Mouse (Mus musculus) hindbrain, embryonic 11.5 days (tissue): ENCODE measurements around the gene Plekhd1. TPM values are rescaled to one million over a fixed set of nuclear protein-coding genes. Genes with fewer than 3 reads are reported as not detected.
A peak's percentile ranks its signal among the peaks of the same experiment; 100 is the strongest.

Source experiments
- ATAC-seq: fragments of 200-750 bp; cut with Nextera tagmentation; 2 replicates; pipeline ENCODE4 v1.8.0; 2017; ENCODE audit warnings: mild to moderate bottlenecking, moderate TSS enrichment, moderate library complexity; ENCODE audit not compliant: low FRiP score
- DNase-seq: peaks from one replicate; pipeline ENCODE4 v3.0.0-alpha.2; 2015; ENCODE audit warnings: low spot score
- H3K27ac ChIP-seq: fragments of 300-500 bp; sonication (generic); 2 replicates; pipeline ENCODE4 v1.5.1; 2014; ENCODE audit warnings: mild to moderate bottlenecking, low read depth, low read length
- H3K27me3 ChIP-seq: fragments of 300-500 bp; sonication (generic); 2 replicates; pipeline ENCODE4 v1.6.1; 2014; ENCODE audit warnings: mild to moderate bottlenecking, low read length, moderate library complexity, mixed read lengths; ENCODE audit not compliant: control insufficient read depth, insufficient read depth
- H3K36me3 ChIP-seq: fragments of 300-500 bp; sonication (generic); 2 replicates; pipeline ENCODE4 v1.6.1; 2014; ENCODE audit warnings: mild to moderate bottlenecking, low read length, moderate library complexity, mixed read lengths; ENCODE audit not compliant: control insufficient read depth, insufficient read depth
- H3K4me1 ChIP-seq: fragments of 300-500 bp; sonication (generic); replicated peaks from 2 replicates; pipeline ENCODE4 v1.6.1; 2014; ENCODE audit warnings: low read length, mixed read lengths; ENCODE audit not compliant: control insufficient read depth, insufficient read depth
- H3K4me2 ChIP-seq: fragments of 300-500 bp; sonication (generic); replicated peaks from 2 replicates; pipeline ENCODE4 v1.6.1; 2014; ENCODE audit warnings: mild to moderate bottlenecking, low read depth, low read length
- H3K4me3 ChIP-seq: fragments of 300-500 bp; sonication (generic); 2 replicates; pipeline ENCODE4 v1.5.1; 2014; ENCODE audit warnings: low read depth, low read length
- H3K9ac ChIP-seq: fragments of 300-500 bp; sonication (generic); 2 replicates; pipeline ENCODE4 v1.6.1; 2014; ENCODE audit warnings: low read depth, low read length
- H3K9me3 ChIP-seq: fragments of 300-500 bp; sonication (generic); 2 replicates; pipeline ENCODE4 v1.6.1; 2016; ENCODE audit warnings: low read length; ENCODE audit not compliant: control insufficient read depth
- whole genome bisulfite sequencing: fragments of 180-500 bp; shearing (Covaris S2); extraction: QIAGEN DNeasy Blood & Tissue Kit; methylation state at CpG from one replicate; pipeline ENCODE4 v1.1.7; 2014; 5-methylcytosine and 5-hydroxymethylcytosine counted together
- polyA plus RNA-seq: library from polyadenylated mRNA; unstranded; fragments of >200 nt; fragmentation: Nextera tagmentation; extraction: Ambion mirVana; gene quantifications from 2 replicates; pipeline ENCODE4 v1.2.1, GENCODE M21; 2014

The Plekhd1 gene
- 1.1 and 1.2 TPM in 2 replicates for polyA plus RNA-seq

GRCm38 (mm10) chr12:80692269-80692972, at the start of gene Plekhd1:
Gene Plekhd1, plus strand, starts transcription at chr12:80692591.
- 0 out of 2 replicates have a peak, but pooled peaks have one; percentile 30 for ATAC-seq
- H3K4me1 ChIP-seq = no peaks in the 10 kb centered on the region
- no peak within 1 kb of the TSS for H3K27ac ChIP-seq
- H3K4me2 ChIP-seq = peak within 1 kb of the TSS; percentile 46
- no peak within 1 kb of the TSS for H3K9ac ChIP-seq
- peak; percentile 62 for DNase-seq
- H3K27me3 ChIP-seq = peaks cover 31% of the 10 kb centered on the region
- under 1% methylated on average over 51 of the region's 52 CpGs for WGBS
- H3K36me3 ChIP-seq = no peaks in the 10 kb centered on the region
- H3K4me3 ChIP-seq = peak within 1 kb of the TSS; percentile 36
- no peaks in the 10 kb centered on the region for H3K9me3 ChIP-seq

DNA sequence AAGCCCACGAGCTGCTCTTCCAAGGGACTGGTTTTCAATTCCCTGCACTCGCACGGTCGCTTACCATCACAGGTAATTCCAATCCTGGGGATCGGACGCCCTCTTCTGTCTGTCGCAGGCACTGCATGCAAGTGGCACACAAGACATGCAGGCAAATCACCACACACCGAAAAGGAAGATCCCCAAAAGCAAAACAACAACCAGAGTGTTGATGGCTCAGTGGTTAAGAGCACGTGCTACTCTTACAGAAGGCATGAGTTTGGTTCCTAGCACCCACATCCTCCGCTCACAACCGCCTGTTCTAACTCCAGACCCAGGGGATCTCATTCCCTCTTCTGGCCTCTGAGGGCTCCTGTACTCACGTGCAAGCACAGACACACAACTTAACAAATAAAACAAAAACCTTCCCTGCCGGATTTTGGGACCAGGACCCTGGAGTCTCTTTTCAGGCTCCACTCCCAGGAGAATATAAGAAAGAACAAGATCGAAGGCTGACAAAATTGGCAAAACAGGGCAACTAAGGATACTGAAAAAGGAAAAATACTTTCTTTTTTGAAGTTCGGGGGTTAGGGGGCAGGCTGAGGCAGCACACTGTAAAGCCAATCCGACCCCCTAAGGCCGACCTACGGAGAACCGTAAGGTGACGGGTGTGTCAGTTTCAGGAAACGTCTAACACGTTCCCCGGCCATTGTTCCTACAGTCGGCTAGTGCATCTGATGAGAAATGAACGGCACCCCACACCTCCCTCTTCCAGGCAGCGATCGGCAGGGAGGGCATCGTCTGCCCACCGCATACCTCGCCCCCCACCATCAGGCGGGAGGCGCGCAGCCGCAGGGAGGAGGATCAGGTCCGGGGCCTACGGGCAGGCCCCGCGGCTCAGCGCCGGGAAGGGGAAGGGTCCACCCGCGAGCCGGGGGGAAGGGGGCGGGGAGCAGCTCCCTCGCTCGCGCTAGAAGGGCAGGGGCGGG, 49.4 kb upstream of the Plekhd1 start:
- Histone ChIP-seq H3K36me3 (peaks cover 11% of the 10 kb centered on the region), H3K4me2 (peak overlapping the region; percentile 58), H3K27me3 (no peaks in the 10 kb centered on the region), H3K27ac (peak overlapping the region; percentile 72), H3K4me1 (0 out of 2 replicates have a peak, but pooled peaks cover 3% of the 10 kb centered on the region), H3K9ac (peak overlapping the region; percentile 80), H3K4me3 (peak overlapping the region; percentile 62), H3K9me3 (no peaks in the 10 kb centered on the region)
- 2% methylated on average over 45 of the region's 48 CpGs for WGBS
- ATAC-seq = no peak; the same call in 1 of the 2 replicates
- DNase-seq = peak; percentile 81

- ATAC-seq (peak; percentile 98), DNase-seq (peak; percentile 93)
- H3K9me3 ChIP-seq = no peaks in the 10 kb centered on the region
- H3K27me3 ChIP-seq = no peaks in the 10 kb centered on the region
- under 1% methylated on average over 50 of the region's 50 CpGs for WGBS
- H3K4me2 ChIP-seq = peak within 1 kb of the TSS; percentile 72
- peak within 1 kb of the TSS; percentile 80 for H3K9ac ChIP-seq
- peaks cover 9% of the 10 kb centered on the region for H3K36me3 ChIP-seq
- peak within 1 kb of the TSS; percentile 72 for H3K27ac ChIP-seq
- H3K4me3 ChIP-seq = peak within 1 kb of the TSS; percentile 62
- H3K4me1 ChIP-seq = 0 out of 2 replicates have a peak, but pooled peaks cover 3% of the 10 kb centered on the region
These were observed 48.5 kb upstream of the Plekhd1 start, which contains the start of the genes Slc39a9 and Erh for GRCm38 (mm10) chr12:80643693-80644505. Gene Slc39a9, plus strand, starts transcription at chr12:80643883. Gene Erh, minus strand, starts transcription at chr12:80644341.

DNA sequence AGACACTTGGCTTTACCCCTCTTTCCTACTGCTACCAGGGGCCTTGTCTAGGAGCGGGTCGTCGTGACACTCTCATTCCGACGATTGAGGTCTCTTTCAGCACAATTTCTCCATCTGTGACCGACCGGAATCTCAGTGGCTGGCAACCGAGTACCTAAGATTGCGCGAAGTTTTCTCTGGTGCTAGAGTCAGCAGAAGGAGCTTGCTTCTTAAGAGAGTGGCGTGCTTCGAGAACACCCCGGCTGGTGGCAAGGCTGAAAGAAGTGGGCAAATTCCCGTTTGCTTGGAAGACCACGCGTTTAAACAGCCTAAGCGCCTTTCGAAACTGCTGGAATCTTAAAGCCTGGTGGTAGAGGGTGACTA, 47.9 kb upstream of the Plekhd1 start:
- Histone ChIP-seq H3K36me3 (peaks cover 5% of the 10 kb centered on the region), H3K27me3 (no peaks in the 10 kb centered on the region), H3K9me3 (no peaks in the 10 kb centered on the region), H3K27ac (no peak overlapping the region), H3K4me2 (peak overlapping the region; percentile 72), H3K9ac (peak overlapping the region; percentile 80), H3K4me3 (peak overlapping the region; percentile 62), H3K4me1 (0 out of 2 replicates have a peak, but pooled peaks cover 3% of the 10 kb centered on the region)
- no peak for DNase-seq
- no peak for ATAC-seq
- 12% methylated on average over 18 of the region's 18 CpGs for WGBS

DNA sequence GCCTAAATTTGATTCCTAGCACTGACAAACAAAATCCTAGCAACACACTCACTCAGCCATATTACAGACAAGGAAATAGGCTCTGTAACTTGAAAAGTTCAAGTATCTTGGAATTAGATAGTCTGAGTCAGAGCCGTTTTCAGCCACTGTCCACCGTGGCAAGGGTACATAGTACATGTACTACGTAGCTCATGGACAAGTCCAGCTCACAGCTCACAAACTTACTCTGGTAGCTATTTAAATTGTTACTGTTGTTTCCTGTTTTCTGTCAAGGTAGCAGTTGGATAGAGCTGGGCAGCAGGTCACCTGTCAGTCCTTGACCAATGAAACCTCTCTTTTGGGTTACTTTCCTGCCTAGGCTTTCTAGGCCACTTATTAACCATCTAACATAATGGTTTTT, 46.0 kb upstream of the Plekhd1 start:
- no peak overlapping the region for H3K4me3 ChIP-seq

DNA sequence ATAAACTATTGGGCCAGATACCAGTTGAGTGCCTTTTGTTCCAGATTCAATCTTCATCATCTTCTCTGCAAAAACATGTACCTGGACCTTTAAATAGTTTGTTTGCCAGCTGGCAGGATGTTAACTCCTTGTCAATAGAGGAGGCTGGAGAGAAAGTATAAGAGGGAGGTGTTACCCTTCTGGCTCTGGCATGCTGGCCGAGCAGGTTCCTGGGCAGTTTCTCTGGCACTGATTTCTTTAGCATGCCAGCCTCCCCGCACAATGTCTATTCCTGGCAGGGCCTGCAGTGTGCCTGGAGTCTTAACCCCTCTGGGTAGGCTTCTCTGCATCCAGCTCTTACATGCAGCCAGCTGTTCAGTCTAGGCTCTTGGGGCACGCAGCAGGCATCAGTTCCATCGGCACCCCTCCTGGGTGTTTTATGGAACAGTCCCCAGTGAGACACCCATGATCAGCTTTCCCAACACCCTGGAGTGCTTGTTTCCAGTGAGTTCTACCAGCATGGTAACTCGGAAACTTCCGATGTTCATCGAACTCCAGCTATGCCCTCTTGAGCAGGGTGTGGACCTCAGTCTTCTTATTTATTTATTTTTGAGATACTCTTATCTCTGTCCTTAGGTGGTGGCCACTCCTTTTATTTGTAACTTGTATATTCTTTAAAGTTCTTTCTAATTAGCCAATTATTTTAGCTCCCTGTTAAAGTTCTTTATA, 38.3 kb upstream of the Plekhd1 start:
- H3K4me1 ChIP-seq = no peaks in the 10 kb centered on the region
- H3K9me3 ChIP-seq = no peaks in the 10 kb centered on the region
- DNase-seq (no peak), ATAC-seq (no peak)
- H3K4me3 ChIP-seq = no peak overlapping the region
- no peaks in the 10 kb centered on the region for H3K27me3 ChIP-seq
- no peak overlapping the region for H3K4me2 ChIP-seq
- no peak overlapping the region for H3K9ac ChIP-seq
- WGBS = 97% methylated on average over 7 of the region's 7 CpGs
- H3K27ac ChIP-seq = no peak overlapping the region
- H3K36me3 ChIP-seq = no peaks in the 10 kb centered on the region

More for the DNA sequence above, 46.0 kb upstream of the Plekhd1 start:
- ATAC-seq (no peak), DNase-seq (no peak)
- no peaks in the 10 kb centered on the region for H3K36me3 ChIP-seq
- no peaks in the 10 kb centered on the region for H3K9me3 ChIP-seq
- 94% methylated on average over 3 of the region's 3 CpGs for WGBS
- no peak overlapping the region for H3K4me2 ChIP-seq
- H3K27ac ChIP-seq = no peak overlapping the region
- H3K9ac ChIP-seq = no peak overlapping the region
- H3K4me1 ChIP-seq = 0 out of 2 replicates have a peak, but pooled peaks cover 3% of the 10 kb centered on the region
- no peaks in the 10 kb centered on the region for H3K27me3 ChIP-seq

GRCm38 (mm10) chr12:80654659-80655025, 37.7 kb upstream of the Plekhd1 start:
- ATAC-seq = no peak
- no peaks in the 10 kb centered on the region for H3K4me1 ChIP-seq
- no peaks in the 10 kb centered on the region for H3K27me3 ChIP-seq
- H3K27ac ChIP-seq = no peak overlapping the region
- H3K9ac ChIP-seq = no peak overlapping the region
- H3K4me2 ChIP-seq = no peak overlapping the region
- no peak overlapping the region for H3K4me3 ChIP-seq
- WGBS = 93% methylated on average over 3 of the region's 3 CpGs
- no peak for DNase-seq
- H3K9me3 ChIP-seq = no peaks in the 10 kb centered on the region
- H3K36me3 ChIP-seq = no peaks in the 10 kb centered on the region
